Comparison of ENCODE assay signal across 12 mouse cellular contexts in genomic region chr15:101371141-101371985, GRCm38 (mm10). TPM values are rescaled to one million over a fixed set of nuclear protein-coding genes. Genes with fewer than 3 reads are reported as not detected.
DNase-seq lines count a peak whose midpoint lies in the region; ATAC-seq and TF ChIP-seq lines count a peak whose summit lies in the region.
"Had no signal": no experiment of that assay in that cellular context is flagged by ENCODE, and none has a peak within 500 bp of the region (broad histone marks: within the 10 kb centered on the region; RNA-seq: fewer than 3 reads in every experiment).

No protein-coding gene starts in this region.

- TF ChIP-seq POLR2A in kidney, adult 2 months (IDR thresholded peaks at IDR 0.05; ENCODE audit: low read depth, low read length), result no peak
- TF ChIP-seq POLR2A in lung, adult 2 months (IDR thresholded peaks at IDR 0.05; ENCODE audit: borderline replicate concordance, extremely low read depth, low read depth, low read length), result peak; percentile 29; the same call in 1 of the 2 replicates

- H3K4me1 ChIP-seq in kidney, adult 2 months (ENCODE audit: control insufficient read depth, insufficient read depth, low read length), result peaks cover 21% of the 10 kb centered on the region
- H3K4me1 ChIP-seq in lung, adult 2 months (ENCODE audit: control insufficient read depth, insufficient read depth, low read length), result peaks cover 53% of the 10 kb centered on the region

- WGBS in kidney, adult 2 months, result 67% methylated on average over 15 of the region's 15 CpGs
- WGBS in lung, adult 2 months, result 57% methylated on average over 15 of the region's 15 CpGs

- peak overlapping the region; percentile 58 for H3K27ac ChIP-seq in kidney, adult 2 months (ENCODE audit: insufficient read depth, low read depth, low read length)
- H3K27ac ChIP-seq: neural tube, embryonic 13.5 days had no signal

- no peak overlapping the region for H3K4me3 ChIP-seq in kidney, adult 2 months (ENCODE audit: insufficient read depth, low read depth, low read length)
- no peak overlapping the region for H3K4me3 ChIP-seq in lung, adult 2 months (replicated peaks; ENCODE audit: extremely low read depth, low read depth, low read length)
- H3K4me3 ChIP-seq: neural tube, embryonic 13.5 days had no signal

- ATAC-seq in monocyte, adult 5-6 weeks (replicated peaks; ENCODE audit: insufficient number of reproducible peaks, low FRiP score, low TSS enrichment, poor library complexity, severe bottlenecking), result peak; percentile 53
- ATAC-seq: forebrain, postnatal 0 days had no signal

- peak; percentile 76 for DNase-seq in kidney, adult 2 months
- no peak for DNase-seq in kidney, postnatal 4 days
- DNase-seq in kidney, adult 9 months, result peak; percentile 47
- DNase-seq in lung, adult 2 months, result no peak
- DNase-seq in frontal cortex, postnatal 36 days (ENCODE audit: low spot score in 2 of 2), result no peak
- DNase-seq in urinary bladder, adult 18-20 months (ENCODE audit: low spot score in 2 of 2), result no peak
- DNase-seq: forebrain, postnatal 0 days; right cerebral cortex, adult 18-20 months had no signal

- no peak for TF ChIP-seq CTCF in kidney, adult 2 months (conservative IDR thresholded peaks at IDR 0.05; ENCODE audit: insufficient read depth, insufficient read length, low read depth, low read length)
- no peak for TF ChIP-seq CTCF in lung, adult 2 months (IDR thresholded peaks at IDR 0.05; ENCODE audit: insufficient read depth, low read length)

- H3K27me3 ChIP-seq in kidney, adult 2 months (replicated peaks; ENCODE audit: control insufficient read depth, insufficient read depth, low read length), result no peaks in the 10 kb centered on the region

- no peaks in the 10 kb centered on the region for H3K36me3 ChIP-seq in kidney, adult 2 months (ENCODE audit: control insufficient read depth, insufficient read depth, low read length)
- H3K36me3 ChIP-seq: neural tube, embryonic 13.5 days had no signal

RNA-seq across cellular contexts. Expression of gene Krt80, which starts 1.4 kb away (rescaled TPM):
- 14.2 and 14.7 TPM in 2 replicates for polyA plus RNA-seq in kidney, adult 2 months (2012; rRNA removed)
- polyA plus RNA-seq in lung, adult 2 months (2012; rRNA removed), result 130 and 155 TPM in 2 replicates
- total RNA-seq in monocyte, adult 5-6 weeks (2017), result 124 to 181 TPM (median 163 TPM) in 3 replicates
- polyA plus RNA-seq: midbrain, embryonic 11.5 days had no signal

RNA-seq across cellular contexts. Expression of gene Krt7, which starts 39.5 kb away (rescaled TPM):
- polyA plus RNA-seq in kidney, adult 2 months (2012; rRNA removed), result 50.9 and 57.3 TPM in 2 replicates
- polyA plus RNA-seq in lung, adult 2 months (2012; rRNA removed), result 136 and 143 TPM in 2 replicates
- total RNA-seq in monocyte, adult 5-6 weeks (2017), result 3.0 to 8.2 TPM (median 4.9 TPM) in 3 replicates
- total RNA-seq: layer of hippocampus, adult 18-20 months had no signal

Comparison
In these comparisons a context has a peak if more than half of its experiments do, and no peak if none do; other contexts are left out.
1. DNase-seq: peak in kidney, adult 2 months (single experiment) and kidney, adult 9 months (single experiment); none in kidney, postnatal 4 days (0 of 2), lung, adult 2 months (single experiment), frontal cortex, postnatal 36 days (0 of 2) and urinary bladder, adult 18-20 months (0 of 2).